Mouse (Mus musculus) CH12.LX (cell line): Measurements from ENCODE around the gene Yipf1. TPM values are rescaled to one million over a fixed set of nuclear protein-coding genes. Genes with fewer than 3 reads are reported as not detected.

Experiments
- DNase-seq: peaks from one replicate; pipeline ENCODE4 v3.0.0-alpha.2; 2013; ENCODE audit errors: extremely low read depth
- H3K27ac ChIP-seq: 2 replicates; pipeline ENCODE4 v1.5.1; 2012; ENCODE audit warnings: low read depth, mild to moderate bottlenecking, control low read depth, moderate library complexity; ENCODE audit not compliant: insufficient read depth
- H3K27me3 ChIP-seq: replicated peaks from 2 replicates; pipeline ENCODE3; 2012; ENCODE audit warnings: inconsistent platforms
- H3K36me3 ChIP-seq, 2 experiments: replicated peaks in 1 of 2; 2 replicates each; pipeline versions ENCODE3 to v1.6.1; 2012; ENCODE audit warnings: inconsistent platforms in 1 of 2, low read length in 1 of 2, mild to moderate bottlenecking in 1 of 2, mixed read lengths in 1 of 2, moderate library complexity in 1 of 2; ENCODE audit not compliant: control insufficient read depth in 1 of 2, insufficient read depth in 1 of 2
- H3K4me1 ChIP-seq, 2 experiments: 2 replicates each; pipeline ENCODE4 v1.6.1; 2012; ENCODE audit warnings: inconsistent platforms in 1 of 2, moderate library complexity in 1 of 2; ENCODE audit not compliant: insufficient read depth in 2 of 2, control insufficient read depth in 1 of 2
- H3K4me2 ChIP-seq: 2 replicates; pipeline ENCODE4 v1.6.1; 2012; ENCODE audit warnings: low read depth, mild to moderate bottlenecking, control low read depth; ENCODE audit not compliant: poor library complexity, insufficient read depth, severe bottlenecking
- H3K4me3 ChIP-seq, 3 experiments: fragments of 150-350 bp in 1 of 3; sonication (generic) in 1 of 3; replicated peaks in 1 of 3; 2 replicates each; pipeline versions ENCODE3 to v1.5.1; 2011 to 2012; ENCODE audit warnings: low read depth in 2 of 3, low read length in 2 of 3, mild to moderate bottlenecking in 2 of 3, moderate library complexity in 2 of 3, control low read depth in 1 of 3, improper control_type of control experiment in 1 of 3, inconsistent platforms in 1 of 3, mixed read lengths in 1 of 3; ENCODE audit not compliant: poor library complexity in 1 of 3
- H3K79me2 ChIP-seq: replicated peaks from 2 replicates; pipeline ENCODE4 v1.6.1; 2012; ENCODE audit warnings: mild to moderate bottlenecking, moderate library complexity; ENCODE audit not compliant: control insufficient read depth, poor library complexity, insufficient read depth, severe bottlenecking; ENCODE audit errors: extremely low read depth
- H3K9ac ChIP-seq: 2 replicates; pipeline ENCODE4 v1.6.1; 2012; ENCODE audit warnings: low read depth, mild to moderate bottlenecking, control low read depth, moderate library complexity; ENCODE audit not compliant: insufficient read depth
- H3K9me3 ChIP-seq: replicated peaks from 2 replicates; pipeline ENCODE3; 2012; ENCODE audit warnings: low read length, inconsistent platforms, mixed read lengths
- E2F4 ChIP-seq: IDR thresholded peaks from 2 replicates; pipeline ENCODE4 v1.6.1; 2011; ENCODE audit warnings: low read depth, low read length, improper control_type of control experiment; ENCODE audit not compliant: insufficient replicate concordance
- EP300 ChIP-seq: IDR thresholded peaks from 2 replicates; pipeline ENCODE4 v1.6.1; 2011; ENCODE audit warnings: low read length, improper control_type of control experiment
- ETS1 ChIP-seq: conservative IDR thresholded peaks from 2 replicates; pipeline ENCODE4 v1.6.1; 2012; ENCODE audit warnings: low read depth, mild to moderate bottlenecking, inconsistent platforms, low read length, improper control_type of control experiment, moderate library complexity
- GABPA ChIP-seq: IDR thresholded peaks from 2 replicates; pipeline ENCODE4 v1.6.1; 2012; ENCODE audit warnings: low read depth, low read length, improper control_type of control experiment, inconsistent platforms; ENCODE audit not compliant: insufficient replicate concordance
- KAT2A ChIP-seq: IDR thresholded peaks from 2 replicates; pipeline ENCODE4 v1.6.1; 2012; ENCODE audit warnings: low read length, improper control_type of control experiment, inconsistent platforms; ENCODE audit not compliant: insufficient replicate concordance
- MAFK ChIP-seq: IDR thresholded peaks from 2 replicates; pipeline ENCODE4 v1.6.1; 2011; ENCODE audit warnings: low read length, improper control_type of control experiment; ENCODE audit not compliant: insufficient replicate concordance
- MAX ChIP-seq: IDR thresholded peaks from 2 replicates; pipeline ENCODE4 v1.6.1; 2011; ENCODE audit warnings: low read length, improper control_type of control experiment
- MAZ ChIP-seq: IDR thresholded peaks from 2 replicates; pipeline ENCODE4 v1.6.1; 2012; ENCODE audit warnings: low read depth, mild to moderate bottlenecking, inconsistent platforms, low read length, improper control_type of control experiment, moderate library complexity
- MYC ChIP-seq: IDR thresholded peaks from 2 replicates; pipeline ENCODE4 v1.6.1; 2011; ENCODE audit warnings: low read depth, mild to moderate bottlenecking, improper control_type of control experiment, low read length
- NELFE ChIP-seq: IDR thresholded peaks from 2 replicates; pipeline ENCODE4 v1.6.1; 2011; ENCODE audit warnings: low read depth, low read length, improper control_type of control experiment
- NRF1 ChIP-seq: IDR thresholded peaks from 2 replicates; pipeline ENCODE4 v1.6.1; 2014; ENCODE audit warnings: low read depth, mild to moderate bottlenecking, inconsistent platforms, low read length, improper control_type of control experiment, moderate library complexity
- POLR2A ChIP-seq: IDR thresholded peaks from 2 replicates; pipeline ENCODE4 v1.6.1; 2011; ENCODE audit warnings: low read depth, mild to moderate bottlenecking, improper control_type of control experiment, low read length
- POLR2AphosphoS2 ChIP-seq: IDR thresholded peaks from 2 replicates; pipeline ENCODE4 v1.6.1; 2011; ENCODE audit warnings: low read depth, low read length, improper control_type of control experiment
- RAD21 ChIP-seq: IDR thresholded peaks from 2 replicates; pipeline ENCODE4 v1.6.1; 2011; ENCODE audit warnings: low read depth, mild to moderate bottlenecking, low read length, improper control_type of control experiment, moderate library complexity
- RCOR1 ChIP-seq: conservative IDR thresholded peaks from 2 replicates; pipeline ENCODE4 v1.6.1; 2012; ENCODE audit warnings: low read depth, mild to moderate bottlenecking, inconsistent platforms, low read length, improper control_type of control experiment
- SIN3A ChIP-seq: IDR thresholded peaks from 2 replicates; pipeline ENCODE4 v1.6.1; 2012; ENCODE audit warnings: low read length, improper control_type of control experiment, inconsistent platforms
- TCF12 ChIP-seq: IDR thresholded peaks from 2 replicates; pipeline ENCODE4 v1.6.1; 2014; ENCODE audit warnings: low read depth, mild to moderate bottlenecking, inconsistent platforms, low read length, improper control_type of control experiment
- USF1 ChIP-seq: IDR thresholded peaks from 2 replicates; pipeline ENCODE4 v1.6.1; 2014; ENCODE audit warnings: low read depth, mild to moderate bottlenecking, inconsistent platforms, low read length, improper control_type of control experiment
- ZNF384 ChIP-seq: IDR thresholded peaks from 2 replicates; pipeline ENCODE4 v1.6.1; 2012; ENCODE audit warnings: low read depth, low read length, improper control_type of control experiment, inconsistent platforms
- dilution Hi-C: fragments of 300-500 bp; cut with MboI; formaldehyde crosslinking; loops from 2 replicates; pipeline ENCODE4 v1.14.3; 2020; ENCODE audit warnings: low sequenced_read_pairs; ENCODE audit not compliant: extremely low pct_unique_long_range_greater_than_20kb, extremely low pct_ligation_motif_present
- in situ Hi-C: fragments of 300-500 bp; cut with MboI; formaldehyde crosslinking; loops from 3 replicates; pipeline ENCODE4 v1.14.3; 2019; ENCODE audit warnings: low sequenced_read_pairs, low pct_ligation_motif_present, low pct_unique_long_range_greater_than_20kb, mixed read lengths
- polyA plus RNA-seq: library from polyadenylated mRNA; unstranded; fragments of >175 nt; gene quantifications from 2 replicates; pipeline ENCODE4 v1.2.1, GENCODE M21; 2012; ENCODE audit warnings: low read depth; ENCODE audit not compliant: insufficient read length
- total RNA-seq, 2 experiments: library from RNA; depleted of rRNA; stranded (reverse); fragments of 300-350 nt in 1 of 2; fragments of >200 nt in 1 of 2; gene quantifications; 2 replicates each; pipeline ENCODE4 v1.2.3; 2012 to 2014

Yipf1 gene
- total and polyA plus RNA-seq, 3 experiments, result 47.2 to 60.5 (median 52.8) TPM

DNA sequence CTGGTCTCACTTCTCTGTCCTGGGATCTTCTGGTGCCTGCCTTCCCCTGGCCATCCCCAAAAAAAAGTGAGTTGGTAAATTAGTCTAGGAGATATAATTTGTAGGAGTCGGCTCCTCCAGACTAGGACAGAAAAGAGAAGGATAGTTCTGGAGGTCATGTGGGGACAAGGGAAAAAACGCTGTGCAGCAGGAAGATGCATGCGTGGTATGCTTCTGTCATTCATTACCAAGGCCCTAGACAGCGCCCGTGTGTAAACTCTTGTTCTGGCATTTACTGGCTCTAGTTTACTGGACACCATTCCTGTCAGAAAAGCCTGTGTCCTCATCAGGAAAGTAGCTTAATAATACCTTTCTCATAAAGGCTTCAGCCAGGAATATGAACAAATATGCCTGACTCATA, 39.7 kb upstream of the Yipf1 start:
- no peak for TF ChIP-seq MYC
- no peak for TF ChIP-seq USF1
- TF ChIP-seq MAX, result no peak
- TF ChIP-seq SIN3A, result no peak
- no peak for TF ChIP-seq MAFK
- TF ChIP-seq RCOR1, result no peak
- no peaks in the 10 kb centered on the region for H3K79me2 ChIP-seq

DNA sequence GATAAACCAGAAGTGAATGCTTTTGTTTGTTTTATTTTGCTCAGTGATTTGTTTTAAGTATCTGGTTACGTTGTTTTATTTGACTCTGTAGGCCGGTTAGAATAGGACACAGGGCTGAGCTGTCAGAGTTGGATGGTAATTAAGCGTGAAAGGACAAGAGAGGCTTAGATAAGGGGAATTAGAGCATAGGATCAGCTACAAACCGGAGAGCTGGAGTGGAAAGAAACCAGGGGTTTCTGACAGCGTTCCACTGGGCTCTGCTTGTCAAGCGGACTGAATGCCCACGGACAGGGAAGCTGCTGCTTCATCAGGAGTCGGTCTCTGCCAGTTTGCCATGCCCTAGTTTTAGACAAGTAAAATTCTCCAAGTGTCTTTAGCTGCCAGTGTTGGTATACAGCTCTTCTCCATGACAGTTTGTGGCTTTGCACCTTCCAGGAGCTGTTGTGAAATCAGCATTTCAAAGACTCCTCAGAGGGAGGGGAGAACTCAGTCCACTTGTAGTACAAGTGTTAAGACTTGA, 35.9 kb upstream of the Yipf1 start:
- H3K4me3 ChIP-seq, result no peak overlapping the region
- no peak for TF ChIP-seq NRF1
- no peak for TF ChIP-seq ZNF384
- no peak for TF ChIP-seq TCF12
- TF ChIP-seq POLR2AphosphoS2, result no peak
- TF ChIP-seq POLR2A, result no peak
- TF ChIP-seq GABPA, result no peak
- TF ChIP-seq EP300, result no peak
- TF ChIP-seq KAT2A, result no peak
- TF ChIP-seq NELFE, result no peak
- TF ChIP-seq MAZ, result no peak
- TF ChIP-seq USF1, result no peak
- TF ChIP-seq RAD21, result no peak
- no peak for TF ChIP-seq E2F4
- no peak for TF ChIP-seq ETS1
- TF ChIP-seq, all 38 proteins: peak for 0
- in situ Hi-C loops, result no loop called here
- dilution Hi-C loops, result no loop called here
- no peak for DNase-seq
- Histone ChIP-seq H3K9me3 (no peaks in the 10 kb centered on the region), H3K27ac (no peak overlapping the region), H3K9ac (no peak overlapping the region), H3K36me3 (peaks cover 3 to 23% of the 10 kb centered on the region in 2 experiments), H3K79me2 (no peaks in the 10 kb centered on the region), H3K27me3 (no peaks in the 10 kb centered on the region), H3K4me2 (no peak overlapping the region), H3K4me1 (peaks cover 0 to 5% of the 10 kb centered on the region in 2 experiments; a peak in 1 of 4 replicates)

More for the DNA sequence above, 39.7 kb upstream of the Yipf1 start:
- peaks cover 0 to 10% of the 10 kb centered on the region in 2 experiments for H3K36me3 ChIP-seq
- in situ Hi-C loops (no loop called here), dilution Hi-C loops (no loop called here)
- H3K27me3 ChIP-seq, result no peaks in the 10 kb centered on the region
- H3K4me2 ChIP-seq, result no peak overlapping the region
- H3K4me3 ChIP-seq, result no peak overlapping the region
- H3K9ac ChIP-seq, result no peak overlapping the region
- H3K27ac ChIP-seq, result no peak overlapping the region
- no peaks in the 10 kb centered on the region for H3K9me3 ChIP-seq
- DNase-seq, result no peak
- no peaks in the 10 kb centered on the region for H3K4me1 ChIP-seq
